Mouse (Mus musculus) B cell, adult 2 months (primary cell): ENCODE measurements around the gene Sec13.

Experiments used
- DNase-seq, 2 experiments: peaks; one replicate each; pipeline ENCODE4 v3.0.0; 2022

The Sec13 gene

DNA sequence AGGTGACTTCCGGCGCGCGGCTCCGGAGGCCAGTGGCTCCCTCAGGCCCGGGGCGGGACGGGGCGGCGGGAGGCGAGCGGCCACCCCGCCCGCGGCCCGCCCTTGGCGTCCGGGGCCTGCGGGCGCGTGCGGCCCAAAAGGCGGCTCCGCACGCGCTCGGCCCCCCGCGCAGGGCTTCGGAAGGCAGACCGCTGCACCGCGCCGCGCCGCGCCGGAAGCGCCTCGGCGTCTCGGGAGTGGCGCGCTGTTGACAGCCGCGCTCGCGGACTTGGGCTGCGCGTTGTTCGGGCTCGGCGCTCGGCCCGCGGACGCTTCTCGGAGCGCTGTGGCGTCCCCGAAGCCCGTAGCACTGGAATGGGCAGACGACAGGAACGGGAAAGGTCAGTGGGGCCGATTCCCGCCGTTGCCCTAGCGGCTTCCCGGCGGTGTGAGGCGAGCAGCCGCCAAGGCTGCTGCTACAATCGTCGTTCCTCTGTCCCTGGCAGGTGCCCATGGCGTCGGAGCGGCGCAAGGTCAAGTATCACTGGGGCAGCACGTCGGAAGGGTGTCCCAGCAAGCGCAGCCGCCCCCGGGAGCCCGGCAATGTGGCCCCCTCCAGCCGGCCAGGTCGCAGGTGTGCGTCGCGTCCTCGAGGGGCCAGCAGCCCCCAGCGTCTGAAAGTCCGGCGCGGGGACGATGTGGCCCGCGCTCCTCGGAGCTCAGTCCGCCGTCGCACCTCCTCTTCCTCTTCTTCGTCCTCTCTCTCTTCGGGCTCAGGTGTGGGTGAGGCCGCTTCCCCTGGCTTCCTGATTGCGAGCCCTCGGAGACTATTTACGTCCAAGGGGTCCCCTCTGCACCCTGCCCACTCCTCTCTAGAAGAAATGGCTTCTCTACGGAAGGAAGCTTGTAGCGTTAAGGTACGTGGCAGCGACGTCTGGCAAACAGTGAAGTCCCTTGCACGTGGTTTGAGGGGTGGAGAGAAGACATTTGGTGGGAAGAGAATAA, 43.0 kb downstream of the Sec13 start:
- peak; percentile 43 to 52 for DNase-seq

DNA sequence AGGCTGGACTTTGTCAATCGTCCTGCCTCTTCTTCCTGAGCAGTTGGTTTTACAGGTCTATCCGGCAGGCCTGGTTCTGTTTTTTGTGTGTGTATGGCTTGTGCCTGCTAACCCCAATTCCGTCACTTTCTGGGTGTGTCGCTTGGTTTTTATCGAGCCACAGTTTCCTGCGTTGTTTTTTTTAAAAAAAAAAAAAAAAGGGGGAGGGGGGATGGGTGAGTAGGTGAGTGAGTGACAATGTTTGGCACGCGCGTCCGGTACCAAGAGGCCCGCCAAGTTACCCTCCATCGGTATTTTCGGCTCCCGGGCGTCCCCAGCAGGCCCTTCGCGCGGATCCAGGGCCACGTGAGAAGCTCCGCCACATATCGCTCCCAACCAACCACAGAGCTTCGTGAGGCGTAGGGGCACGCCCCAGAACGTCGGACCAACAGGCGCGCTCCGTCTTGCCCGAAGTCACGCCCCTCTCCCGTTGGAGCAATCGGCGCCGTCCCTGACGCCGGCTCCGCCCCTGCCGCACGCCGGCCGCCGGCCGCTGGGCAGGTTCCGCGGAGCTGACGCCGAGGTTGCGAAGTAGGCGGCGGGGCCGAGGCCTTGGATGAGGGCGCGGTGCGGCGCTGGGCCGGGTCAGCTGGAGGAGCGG, 43.8 kb downstream of the Sec13 start, which contains the start of gene Tatdn2:
Tatdn2 (plus strand) TSS at position 469 of the 640 bp plus-strand sequence.
- DNase-seq: peak; percentile 94 to 96

DNA sequence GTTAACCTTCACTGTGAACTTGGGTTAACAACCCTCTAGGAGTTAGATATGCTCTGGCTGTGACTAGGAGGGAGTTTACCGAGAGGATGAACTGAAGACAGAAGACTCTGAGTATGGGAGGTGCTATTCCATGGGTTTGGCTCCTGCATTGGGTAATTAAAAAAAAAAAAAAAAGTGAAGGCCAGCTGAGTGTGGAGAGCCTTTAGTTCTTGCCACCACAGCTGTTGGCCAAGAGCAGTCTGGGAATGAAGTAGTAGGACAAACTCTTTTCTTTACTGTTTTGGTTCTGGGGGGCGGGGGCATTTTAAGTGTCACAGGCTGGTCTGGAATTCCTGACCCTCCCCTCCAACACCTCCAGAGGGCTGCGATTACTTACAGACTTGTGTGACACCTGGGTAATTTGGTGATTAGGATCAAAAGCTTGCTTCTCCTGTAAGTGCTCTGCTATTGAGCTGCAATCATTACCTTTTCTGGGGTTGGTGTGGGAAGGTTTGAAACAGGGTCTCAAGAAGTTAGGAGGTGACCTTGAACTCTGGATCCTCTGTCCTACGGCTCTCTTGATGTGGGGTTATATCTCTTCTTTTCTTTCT, 44.7 kb downstream of the Sec13 start:
- peak in 1 of 2 experiments; percentile 24 for DNase-seq

DNA sequence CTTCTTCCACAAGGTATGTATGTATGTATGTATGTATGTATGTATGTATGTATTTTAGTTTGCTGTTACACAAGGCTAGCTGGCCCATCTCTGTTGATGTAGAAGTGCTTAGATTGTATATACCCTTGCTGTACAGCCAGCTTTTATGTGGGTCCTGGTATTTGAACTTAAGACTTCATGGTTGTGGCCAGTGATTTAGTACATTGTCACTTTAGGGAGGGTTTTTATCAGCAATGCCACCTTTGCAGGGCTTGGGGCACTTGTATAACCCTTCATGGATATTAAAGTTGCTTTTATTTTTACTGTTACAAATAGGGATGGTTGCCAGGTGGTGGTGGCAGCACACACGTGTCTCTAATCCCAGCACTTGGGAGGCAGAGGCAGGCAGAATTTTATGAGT, 45.3 kb downstream of the Sec13 start:
- DNase-seq: no peak

DNA sequence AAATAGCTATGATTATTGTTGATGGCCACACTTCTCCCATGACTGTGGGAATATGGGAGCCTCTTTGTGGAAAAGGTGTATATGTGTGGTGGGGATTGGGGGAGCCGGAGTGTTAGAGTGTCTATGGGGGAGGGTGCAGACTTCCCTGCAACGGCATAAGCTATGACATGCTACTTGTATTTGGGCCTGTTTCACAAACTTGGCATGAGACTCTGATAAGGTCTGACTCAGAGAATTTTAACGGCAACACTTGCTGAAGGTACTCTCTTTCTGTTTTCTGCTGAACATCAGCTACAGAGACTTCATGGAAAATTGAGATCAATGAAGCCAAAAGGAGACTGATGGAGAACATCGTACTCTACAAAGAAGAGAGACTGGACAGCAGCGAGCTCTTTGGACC, 47.2 kb downstream of the Sec13 start:
- no peak for DNase-seq

DNA sequence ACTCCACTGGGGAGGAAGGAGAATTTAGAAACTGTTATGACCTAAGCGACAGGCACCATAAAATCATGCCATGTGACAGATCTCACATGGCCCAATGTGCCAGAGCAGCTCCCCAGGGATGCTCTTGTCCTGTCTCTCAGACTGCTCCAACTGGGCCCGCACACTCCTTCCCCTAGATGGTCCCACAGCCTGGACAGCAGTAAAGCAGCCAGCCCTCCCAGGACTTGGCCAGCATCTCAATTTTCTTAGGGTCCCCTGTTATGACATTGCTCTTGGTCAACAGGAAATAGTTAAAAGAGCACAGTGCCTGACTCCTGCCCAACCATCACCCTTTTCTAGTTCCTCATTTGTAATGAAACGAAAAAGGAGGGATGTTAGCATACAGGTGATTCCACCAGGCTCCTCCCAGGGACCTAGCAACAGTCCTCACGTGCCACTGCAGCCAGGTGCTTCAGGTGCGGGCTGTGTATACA, 47.8 kb downstream of the Sec13 start:
- DNase-seq: peak; percentile 72 to 79

DNA sequence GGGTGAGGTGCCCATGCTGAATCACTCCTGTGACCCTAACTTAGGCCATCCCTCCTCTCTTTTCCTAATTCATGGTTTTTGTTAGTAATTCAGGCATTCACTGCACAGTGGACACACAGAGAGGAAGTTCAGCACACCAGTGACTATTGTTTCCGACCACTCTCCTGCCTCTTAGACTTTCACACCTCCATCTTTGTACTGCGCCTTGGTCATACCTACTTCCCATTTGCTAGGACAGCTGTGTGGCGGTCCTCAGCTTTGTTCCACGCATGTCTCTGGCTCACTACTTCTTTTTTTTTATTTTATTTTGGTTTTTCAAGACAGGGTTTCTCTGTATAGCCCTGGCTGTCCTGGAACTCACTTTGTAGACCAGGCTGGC, 49.5 kb downstream of the Sec13 start:
- DNase-seq: no peak

DNA sequence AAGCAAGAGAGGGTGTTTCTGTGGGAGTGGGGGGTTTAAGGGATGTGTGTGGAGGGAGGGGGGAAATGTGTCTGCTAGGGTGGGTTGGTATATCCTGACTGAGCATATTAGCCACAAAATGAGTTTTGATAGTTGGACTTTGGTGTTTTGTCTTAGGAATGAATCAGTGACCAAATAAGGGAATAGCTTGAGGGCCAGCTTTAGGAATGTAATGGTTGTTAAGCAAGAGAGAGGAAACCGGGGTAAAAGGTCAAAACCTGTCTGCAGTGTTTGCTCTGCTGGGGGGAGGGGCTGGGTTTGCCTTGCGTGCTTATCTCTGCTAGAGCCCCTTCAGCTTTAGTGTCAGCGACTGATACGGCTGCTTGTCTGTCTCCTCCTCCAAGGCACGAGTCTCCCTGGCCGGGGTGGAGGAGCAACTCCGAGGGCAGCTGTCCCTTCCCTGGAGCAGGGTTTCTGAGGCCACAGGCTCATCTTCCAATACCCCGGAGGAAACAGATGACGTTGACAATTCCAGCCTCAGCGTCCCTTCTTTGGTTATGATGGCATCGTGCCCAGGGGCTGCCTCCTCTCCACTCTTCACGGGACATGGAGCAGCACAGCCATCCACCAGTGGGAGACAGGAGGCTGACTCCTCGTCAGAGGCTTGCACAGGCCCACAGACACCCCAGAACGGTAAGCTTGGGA, 50.0 kb downstream of the Sec13 start:
- DNase-seq: no peak

DNA sequence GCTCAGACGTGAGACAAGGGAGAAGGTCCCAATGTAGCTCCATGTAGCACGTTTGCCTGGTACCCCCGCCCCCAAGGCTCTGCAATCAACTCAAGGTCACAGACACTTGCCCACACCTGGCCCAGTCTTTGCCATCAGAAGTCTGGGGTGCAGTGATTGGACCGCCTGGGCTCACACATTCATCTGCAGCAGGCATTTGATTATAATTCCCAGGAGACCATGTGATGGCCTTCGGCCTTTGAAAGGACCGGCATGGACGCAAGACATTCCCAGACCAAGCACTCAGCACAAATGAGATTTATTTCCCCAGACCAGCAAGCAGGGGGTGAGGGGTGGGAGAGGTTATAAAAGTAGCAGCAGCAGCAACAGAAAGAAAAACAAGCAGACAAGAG, 50.5 kb downstream of the Sec13 start:
- no peak for DNase-seq

DNA sequence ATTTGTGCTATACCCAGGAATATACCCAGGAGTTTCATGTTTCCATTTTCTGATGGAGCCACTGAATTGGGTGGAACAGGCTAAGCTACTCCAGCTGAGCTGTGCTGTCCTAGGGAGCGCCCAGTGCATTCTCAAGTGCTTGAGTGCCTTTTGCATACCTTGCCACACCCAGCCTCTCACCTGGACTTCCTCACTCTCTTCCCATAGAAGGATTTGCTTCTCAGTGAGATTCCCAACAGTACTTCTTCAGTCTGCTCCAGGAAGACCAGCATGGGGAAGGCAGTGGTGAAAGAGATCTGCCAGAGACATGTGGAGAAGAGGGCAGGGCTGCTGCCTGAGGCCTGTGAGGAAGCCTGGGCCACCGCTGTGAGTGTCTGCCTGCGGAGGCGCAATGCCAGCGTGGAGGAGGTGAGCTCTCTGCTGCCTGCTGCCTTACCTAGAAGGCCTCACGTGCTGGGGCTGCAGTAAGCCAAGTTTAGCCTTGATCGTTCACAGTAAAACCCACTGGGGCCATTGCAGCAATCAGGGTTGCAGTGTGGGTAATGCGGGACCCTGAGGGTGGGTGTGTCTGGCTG, 53.9 kb downstream of the Sec13 start:
- no peak for DNase-seq

DNA sequence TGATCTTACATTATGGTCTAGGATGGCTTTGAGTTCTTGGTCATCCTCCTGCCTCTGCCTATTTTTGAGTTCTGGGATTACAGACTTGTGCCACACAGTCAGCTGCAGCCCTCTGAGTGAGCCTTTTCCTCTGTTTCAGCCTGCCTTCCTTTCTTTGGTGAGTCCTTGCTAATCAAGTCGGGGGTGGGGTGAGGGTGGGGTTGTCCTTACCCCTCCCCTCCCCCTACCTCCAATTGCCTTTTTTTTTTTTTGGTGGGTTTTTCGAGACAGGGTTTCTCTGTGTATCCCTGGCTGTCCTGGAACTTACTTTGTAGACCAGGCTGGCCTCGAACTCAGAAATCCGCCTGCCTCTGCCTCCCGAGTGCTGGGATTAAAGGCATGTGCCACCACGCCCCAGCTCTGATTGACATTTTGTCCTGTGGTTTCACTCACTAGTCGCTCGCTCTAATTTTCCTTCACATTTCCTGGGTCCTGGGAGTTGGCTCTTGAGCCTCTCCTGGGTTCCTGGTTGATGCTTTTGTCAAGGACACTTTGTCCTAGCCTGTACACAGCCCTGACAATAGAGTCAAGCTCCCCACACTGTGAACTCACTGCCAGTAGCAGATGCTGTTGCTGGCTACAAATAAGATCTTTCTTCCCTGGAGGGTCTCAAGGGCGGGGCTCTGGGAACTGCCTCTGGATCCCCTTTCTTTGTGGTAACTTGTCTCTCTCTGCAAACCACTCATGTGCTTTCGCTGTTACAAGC, 57.3 kb downstream of the Sec13 start:
- no peak for DNase-seq

DNA sequence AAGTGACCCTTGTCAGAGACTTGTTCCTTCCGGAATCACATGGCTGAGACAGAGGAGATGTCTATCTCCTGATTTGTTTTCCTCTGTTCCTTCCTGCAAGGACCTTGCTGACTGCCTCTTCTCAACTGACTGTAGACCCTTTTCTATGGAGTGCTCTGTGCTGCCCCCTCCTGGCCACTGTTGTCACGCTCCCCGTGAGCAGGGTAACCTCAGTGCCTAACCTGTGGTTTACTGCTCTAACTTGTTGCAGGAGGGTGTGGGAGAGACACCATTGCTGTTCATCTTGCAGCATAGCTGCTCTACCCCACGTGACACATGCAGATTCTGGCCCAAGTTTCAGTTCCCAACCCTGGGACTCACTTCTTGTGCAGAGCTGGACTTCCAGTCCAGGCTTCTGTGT, 59.3 kb downstream of the Sec13 start:
- peak; percentile 95 to 96 for DNase-seq

DNA sequence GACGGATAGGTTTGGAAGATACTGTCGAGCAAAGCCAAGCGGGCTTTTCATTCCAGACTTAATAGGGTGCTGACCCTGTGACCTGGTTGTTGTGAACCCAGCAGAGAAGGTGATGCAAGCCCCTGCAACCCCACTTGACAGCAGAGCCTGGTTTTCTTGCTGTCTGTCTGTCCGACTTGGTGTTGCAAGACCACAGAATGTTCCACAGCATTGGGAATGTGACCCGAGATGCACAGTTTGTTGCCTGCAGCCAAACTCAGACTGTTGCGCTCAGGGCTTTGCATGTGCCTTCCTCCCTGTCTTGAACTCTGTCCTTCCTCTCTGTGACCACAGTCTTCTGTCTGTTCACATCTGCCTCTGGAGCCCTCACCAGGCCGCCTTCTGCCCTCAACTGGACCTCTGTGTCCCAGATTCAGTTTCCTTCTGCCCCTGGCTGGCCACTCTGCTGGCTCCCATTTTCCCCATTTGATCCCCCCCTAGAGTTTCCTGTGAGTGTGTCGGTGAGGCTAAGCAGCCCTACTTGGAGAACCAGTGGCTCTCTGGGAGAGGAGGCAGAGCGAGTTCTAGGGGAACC, 60.5 kb downstream of the Sec13 start:
- no peak for DNase-seq

DNA sequence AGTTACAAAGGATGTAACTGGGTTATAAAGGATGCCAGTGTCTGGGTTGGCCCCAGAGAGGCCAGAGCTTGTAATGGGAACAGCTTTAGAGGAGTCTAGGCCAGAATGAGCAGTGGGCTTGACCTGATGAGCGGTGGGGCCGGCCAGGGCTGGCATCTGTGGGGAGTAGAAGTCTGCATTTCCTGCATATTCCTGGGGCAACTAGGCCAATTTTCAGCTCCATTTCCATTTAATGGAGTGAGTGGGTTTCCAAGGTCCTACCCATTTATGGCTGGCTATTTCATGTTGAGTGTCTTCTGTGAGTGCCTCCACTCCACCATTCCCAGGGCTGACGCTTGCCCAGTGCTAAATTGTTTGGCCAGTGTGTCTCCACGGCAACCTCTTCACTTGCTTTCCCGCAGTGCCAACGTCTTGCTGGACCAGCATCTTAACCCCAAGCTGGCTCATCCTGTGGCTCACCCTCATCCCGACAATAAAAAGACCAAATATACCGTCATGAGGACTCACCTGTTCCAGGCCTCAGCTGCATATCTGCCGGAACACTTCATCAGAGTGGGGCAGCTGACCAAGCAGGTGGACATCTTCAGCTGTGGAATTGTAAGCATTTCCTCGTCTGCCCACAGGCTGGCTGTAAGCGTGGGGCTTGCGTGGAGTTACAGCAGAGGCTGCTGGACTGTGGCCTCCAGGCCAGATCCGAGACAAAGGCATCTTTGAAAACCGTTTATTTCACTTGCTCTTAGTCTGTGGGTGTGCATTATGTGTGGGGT, 62.1 kb downstream of the Sec13 start:
- no peak for DNase-seq
